Mouse (Mus musculus) hindbrain, embryonic 14.5 days (tissue): ENCODE results near the gene Olfr71. TPM values are rescaled to one million over a fixed set of nuclear protein-coding genes. Genes with fewer than 3 reads are reported as not detected.

ENCODE experiments used
- ATAC-seq: fragments of 200-750 bp; cut with Nextera tagmentation; 2 replicates; pipeline ENCODE4 v1.8.0; 2017; ENCODE audit warnings: moderate number of reproducible peaks, mild to moderate bottlenecking, moderate TSS enrichment, moderate library complexity; ENCODE audit not compliant: low FRiP score
- DNase-seq: peaks from one replicate; pipeline ENCODE4 v3.0.0-alpha.2; 2015; ENCODE audit warnings: low spot score
- H3K27ac ChIP-seq: fragments of 300-500 bp; sonication (generic); 2 replicates; pipeline ENCODE4 v1.5.1; 2014; ENCODE audit warnings: mild to moderate bottlenecking, moderate library complexity
- H3K27me3 ChIP-seq: fragments of 300-500 bp; sonication (generic); 2 replicates; pipeline ENCODE4 v1.6.1; 2014; ENCODE audit warnings: mild to moderate bottlenecking, low read length, mixed read lengths; ENCODE audit not compliant: control insufficient read depth, insufficient read depth
- H3K36me3 ChIP-seq: fragments of 300-500 bp; sonication (generic); replicated peaks from 2 replicates; pipeline ENCODE4 v1.6.1; 2014; ENCODE audit not compliant: control insufficient read depth, insufficient read depth
- H3K4me1 ChIP-seq: fragments of 300-500 bp; sonication (generic); replicated peaks from 2 replicates; pipeline ENCODE4 v1.6.1; 2014; ENCODE audit warnings: antibody characterized with exemption, low read length, mixed read lengths; ENCODE audit not compliant: control insufficient read depth, insufficient read depth
- H3K4me2 ChIP-seq: fragments of 300-500 bp; sonication (generic); replicated peaks from 2 replicates; pipeline ENCODE4 v1.6.1; 2014; ENCODE audit warnings: mild to moderate bottlenecking, moderate library complexity
- H3K4me3 ChIP-seq: fragments of 300-500 bp; sonication (generic); replicated peaks from 2 replicates; pipeline ENCODE4 v1.5.1; 2014; ENCODE audit warnings: mild to moderate bottlenecking, low read length
- H3K9ac ChIP-seq: fragments of 300-500 bp; sonication (generic); 2 replicates; pipeline ENCODE4 v1.6.1; 2014
- H3K9me3 ChIP-seq: fragments of 300-500 bp; sonication (generic); 2 replicates; pipeline ENCODE4 v1.6.1; 2016; ENCODE audit warnings: low read length; ENCODE audit not compliant: control insufficient read depth
- WGBS: fragments of 180-500 bp; shearing (Covaris S2); extraction: QIAGEN DNeasy Blood & Tissue Kit; methylation state at CpG from one replicate; pipeline ENCODE4 v1.1.7; 2014; 5-methylcytosine and 5-hydroxymethylcytosine counted together
- polyA plus RNA-seq: library from polyadenylated mRNA; unstranded; fragments of >200 nt; fragmentation: Nextera tagmentation; extraction: Ambion mirVana; gene quantifications from 2 replicates; pipeline ENCODE4 v1.2.1, GENCODE M21; 2014

Olfr71 gene
- not detected in 2 replicates for polyA plus RNA-seq

DNA sequence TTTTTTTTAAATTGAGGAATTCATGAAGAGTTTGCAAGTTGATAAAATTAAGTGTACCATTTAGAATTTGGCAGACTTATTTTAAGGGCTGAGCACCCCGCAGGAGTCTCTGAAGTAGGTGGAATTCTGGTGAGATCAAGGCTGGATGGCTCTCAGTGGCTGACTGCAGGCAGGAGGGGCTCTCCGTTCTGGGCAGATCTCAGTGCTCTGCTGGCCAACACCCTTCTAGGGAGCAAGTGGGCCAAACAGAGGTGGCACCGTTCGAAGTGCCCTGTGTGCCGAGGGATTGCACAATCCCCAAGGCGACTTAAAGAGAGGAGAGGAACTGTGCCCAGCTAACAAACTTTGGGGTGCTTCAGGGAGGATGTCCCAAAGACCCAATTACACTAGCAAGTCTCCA is at the start of gene Olfr71:
Olfr71 (minus strand) TSS at position 387 of the 400 bp plus-strand sequence.
- no peaks in the 10 kb centered on the region for H3K9me3 ChIP-seq
- no peak for DNase-seq
- no peaks in the 10 kb centered on the region for H3K4me1 ChIP-seq
- no peak within 1 kb of the TSS for H3K4me2 ChIP-seq
- H3K4me3 ChIP-seq: no peak within 1 kb of the TSS
- no peak within 1 kb of the TSS for H3K9ac ChIP-seq
- ATAC-seq: no peak
- 80% methylated on average over 6 of the region's 6 CpGs for WGBS
- H3K36me3 ChIP-seq: no peaks in the 10 kb centered on the region
- no peaks in the 10 kb centered on the region for H3K27me3 ChIP-seq
- H3K27ac ChIP-seq: no peak within 1 kb of the TSS

GRCm38 (mm10) chr4:43757213-43757612 is 47.2 kb upstream of the Olfr71 start:
- Histone ChIP-seq H3K27ac (no peak overlapping the region), H3K9me3 (no peaks in the 10 kb centered on the region), H3K4me2 (no peak overlapping the region), H3K4me3 (no peak overlapping the region), H3K4me1 (no peaks in the 10 kb centered on the region), H3K27me3 (no peaks in the 10 kb centered on the region), H3K9ac (no peak overlapping the region), H3K36me3 (no peaks in the 10 kb centered on the region)
- ATAC-seq: no peak
- no peak for DNase-seq
- WGBS: 80% methylated on average over 6 of the region's 6 CpGs

DNA sequence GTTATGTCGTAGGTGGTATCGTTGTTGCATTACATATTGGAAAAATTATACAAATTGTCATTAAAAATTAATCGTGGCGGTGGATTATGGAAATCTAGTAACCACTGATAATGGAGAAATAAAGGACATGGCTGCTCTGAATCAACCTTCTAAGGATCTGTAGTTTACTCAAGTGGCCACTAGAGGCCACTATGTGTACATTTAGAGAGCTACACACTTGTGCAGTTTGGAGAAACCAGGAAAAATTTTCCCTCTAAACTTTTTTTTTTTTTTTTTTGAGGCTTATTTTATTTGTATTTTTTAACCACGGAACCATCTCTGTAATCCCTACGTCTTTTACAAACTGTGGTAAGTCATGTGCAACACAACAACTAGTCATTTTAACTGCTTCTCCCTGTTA is 35.1 kb upstream of the Olfr71 start:
- ATAC-seq (no peak), DNase-seq (peak; percentile 82)
- Histone ChIP-seq H3K4me1 (no peaks in the 10 kb centered on the region), H3K27me3 (no peaks in the 10 kb centered on the region), H3K27ac (no peak overlapping the region), H3K9me3 (no peaks in the 10 kb centered on the region), H3K9ac (no peak overlapping the region), H3K4me2 (no peak overlapping the region), H3K4me3 (no peak overlapping the region), H3K36me3 (no peaks in the 10 kb centered on the region)
- WGBS: 21% methylated on average over 6 of the region's 6 CpGs

DNA sequence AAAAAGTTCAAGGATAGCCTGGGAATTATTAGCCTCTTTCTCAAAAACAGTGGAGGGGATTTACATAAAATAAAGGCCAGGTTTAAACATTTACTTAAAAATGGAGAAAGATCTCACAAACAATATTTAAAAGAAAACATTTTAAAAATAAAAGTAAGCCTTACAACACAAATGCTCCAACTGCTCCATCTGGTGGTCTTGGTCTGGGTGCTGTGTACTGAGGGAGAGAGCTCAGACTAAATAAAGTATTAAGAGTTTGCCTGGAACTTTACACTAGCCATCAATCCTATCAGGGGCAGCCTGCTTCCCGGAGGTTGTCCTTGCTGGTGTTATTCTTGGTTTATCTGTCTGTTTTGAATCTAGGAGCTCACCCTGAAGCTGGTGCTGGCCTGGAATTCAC is 33.0 kb upstream of the Olfr71 start:
- no peak overlapping the region for H3K4me2 ChIP-seq
- DNase-seq (no peak), ATAC-seq (no peak)
- WGBS: 59% methylated on average over 1 of the region's 1 CpGs
- H3K4me3 ChIP-seq: no peak overlapping the region
- H3K4me1 ChIP-seq: no peaks in the 10 kb centered on the region
- H3K9ac ChIP-seq: no peak overlapping the region
- H3K36me3 ChIP-seq: no peaks in the 10 kb centered on the region
- no peak overlapping the region for H3K27ac ChIP-seq
- no peaks in the 10 kb centered on the region for H3K9me3 ChIP-seq
- no peaks in the 10 kb centered on the region for H3K27me3 ChIP-seq

GRCm38 (mm10) chr4:43742637-43743036 is 32.6 kb upstream of the Olfr71 start:
- H3K27ac ChIP-seq: no peak overlapping the region
- H3K4me1 ChIP-seq: no peaks in the 10 kb centered on the region
- H3K4me2 ChIP-seq: no peak overlapping the region
- 23% methylated on average over 4 of the region's 4 CpGs for WGBS
- H3K4me3 ChIP-seq: no peak overlapping the region
- no peaks in the 10 kb centered on the region for H3K27me3 ChIP-seq
- H3K9me3 ChIP-seq: no peaks in the 10 kb centered on the region
- DNase-seq: no peak
- H3K9ac ChIP-seq: no peak overlapping the region
- H3K36me3 ChIP-seq: no peaks in the 10 kb centered on the region
- no peak for ATAC-seq

DNA sequence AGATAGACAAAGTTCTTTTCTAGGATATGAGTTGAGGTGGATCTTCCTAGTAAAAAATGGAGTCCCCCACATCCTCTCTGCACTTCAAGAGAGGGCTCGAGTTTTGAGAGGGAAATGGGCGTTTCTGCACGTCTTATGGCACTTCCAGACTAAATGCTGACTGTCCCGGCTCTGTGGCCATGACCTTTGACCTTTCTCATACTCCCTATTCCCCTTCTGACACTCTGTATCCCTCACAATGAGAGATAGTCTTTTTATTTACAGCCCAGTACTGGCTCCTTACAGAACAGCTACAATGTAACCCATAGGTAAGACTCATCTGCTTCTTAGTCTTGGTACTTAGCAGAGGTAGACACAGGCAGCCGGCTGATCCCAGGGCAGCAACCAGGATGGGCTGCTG is 31.5 kb upstream of the Olfr71 start:
- DNase-seq (no peak), ATAC-seq (no peak)
- Histone ChIP-seq H3K27ac (no peak overlapping the region), H3K36me3 (no peaks in the 10 kb centered on the region), H3K9ac (no peak overlapping the region), H3K9me3 (no peaks in the 10 kb centered on the region), H3K27me3 (no peaks in the 10 kb centered on the region), H3K4me2 (no peak overlapping the region), H3K4me3 (no peak overlapping the region), H3K4me1 (no peaks in the 10 kb centered on the region)
- WGBS: 72% methylated on average over 5 of the region's 5 CpGs

DNA sequence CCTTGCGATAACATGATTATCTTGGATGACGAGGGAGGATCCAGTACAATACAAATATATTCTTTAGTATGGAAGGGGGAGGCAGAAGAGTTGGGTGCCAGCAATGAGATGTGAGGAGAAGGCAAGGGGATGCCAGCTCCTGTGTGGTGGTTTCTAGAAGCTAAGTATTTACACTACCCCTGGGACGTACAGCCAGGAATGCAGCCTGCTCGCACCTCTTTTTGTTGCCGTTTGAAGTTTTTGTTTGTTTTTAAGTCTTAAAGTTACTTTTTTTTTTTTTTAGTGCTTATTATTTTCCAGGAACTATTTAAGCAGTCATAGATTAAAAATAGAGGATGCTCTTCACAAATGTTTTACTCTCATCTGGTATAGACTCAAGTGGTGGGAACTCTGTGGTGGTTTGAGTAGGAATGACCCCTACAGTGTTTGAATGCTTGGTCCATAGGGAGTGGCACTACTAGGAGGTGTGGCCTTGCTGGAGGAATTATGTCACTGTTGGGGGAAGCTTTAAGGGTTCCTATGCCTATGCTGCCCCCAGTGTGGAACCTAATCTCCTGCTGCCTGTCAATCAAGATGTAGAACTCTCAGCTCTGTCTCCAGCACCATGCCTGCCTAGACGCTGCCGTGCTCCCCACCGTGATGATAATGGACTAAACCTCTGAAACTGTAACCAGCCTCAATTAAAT is 29.1 kb upstream of the Olfr71 start:
- no peaks in the 10 kb centered on the region for H3K27me3 ChIP-seq
- H3K4me1 ChIP-seq: no peaks in the 10 kb centered on the region
- H3K36me3 ChIP-seq: no peaks in the 10 kb centered on the region
- ATAC-seq (no peak), DNase-seq (no peak)
- H3K27ac ChIP-seq: no peak overlapping the region
- H3K4me3 ChIP-seq: no peak overlapping the region
- WGBS: 75% methylated on average over 8 of the region's 8 CpGs
- H3K4me2 ChIP-seq: no peak overlapping the region
- no peak overlapping the region for H3K9ac ChIP-seq
- H3K9me3 ChIP-seq: no peaks in the 10 kb centered on the region

DNA sequence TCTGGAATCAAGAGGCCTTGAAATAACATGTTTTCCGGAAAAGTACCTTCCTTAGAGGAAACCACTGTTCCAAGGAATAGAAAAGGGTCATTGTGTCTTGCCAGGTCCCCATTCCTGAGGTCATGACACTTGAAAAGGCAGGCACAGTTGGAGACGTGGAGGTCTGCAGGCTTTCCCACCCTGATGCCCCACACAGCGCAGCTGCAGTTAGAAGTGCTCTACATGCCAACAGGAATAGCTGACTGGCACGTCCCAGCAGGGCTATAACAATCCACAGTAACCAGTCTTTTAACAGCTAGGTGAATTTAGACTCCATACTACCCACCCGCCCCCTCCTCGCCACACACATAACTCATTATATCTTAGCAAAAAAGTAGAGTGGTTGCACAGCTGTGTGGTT is 27.1 kb upstream of the Olfr71 start:
- ATAC-seq (no peak), DNase-seq (no peak)
- Histone ChIP-seq H3K4me3 (no peak overlapping the region), H3K4me2 (no peak overlapping the region), H3K27ac (no peak overlapping the region), H3K4me1 (no peaks in the 10 kb centered on the region), H3K9me3 (no peaks in the 10 kb centered on the region), H3K27me3 (no peaks in the 10 kb centered on the region), H3K9ac (no peak overlapping the region), H3K36me3 (no peaks in the 10 kb centered on the region)
- 66% methylated on average over 6 of the region's 6 CpGs for WGBS

GRCm38 (mm10) chr4:43733186-43733585 is 23.1 kb upstream of the Olfr71 start:
- no peak for ATAC-seq
- DNase-seq: no peak
- no peaks in the 10 kb centered on the region for H3K36me3 ChIP-seq
- no peak overlapping the region for H3K9ac ChIP-seq
- no peaks in the 10 kb centered on the region for H3K27me3 ChIP-seq
- no peak overlapping the region for H3K4me2 ChIP-seq
- no peak overlapping the region for H3K27ac ChIP-seq
- H3K4me3 ChIP-seq: no peak overlapping the region
- WGBS: 80% methylated on average over 5 of the region's 5 CpGs
- H3K4me1 ChIP-seq: no peaks in the 10 kb centered on the region
- no peaks in the 10 kb centered on the region for H3K9me3 ChIP-seq

GRCm38 (mm10) chr4:43732171-43732570 is 22.1 kb upstream of the Olfr71 start:
- H3K27me3 ChIP-seq: no peaks in the 10 kb centered on the region
- no peak overlapping the region for H3K4me3 ChIP-seq
- 48% methylated on average over 1 of the region's 1 CpGs for WGBS

More at GRCm38 (mm10) chr4:43732171-43732570, 22.1 kb upstream of the Olfr71 start:
- Histone ChIP-seq H3K9ac (no peak overlapping the region), H3K27ac (no peak overlapping the region), H3K4me2 (no peak overlapping the region), H3K4me1 (no peaks in the 10 kb centered on the region), H3K36me3 (no peaks in the 10 kb centered on the region), H3K9me3 (no peaks in the 10 kb centered on the region)
- ATAC-seq: no peak
- DNase-seq: no peak
